In genomic region chr10:24132273-24132672, GRCm38 (mm10) we compare ENCODE assay signal across 8 mouse cellular contexts. TPM values are rescaled to one million over a fixed set of nuclear protein-coding genes. Genes with fewer than 3 reads are reported as not detected.
DNase-seq lines count a peak whose midpoint lies in the region; ATAC-seq and TF ChIP-seq lines count a peak whose summit lies in the region.

No protein-coding gene starts in this region.

- 18% methylated on average over 5 of the region's 5 CpGs for WGBS in heart, embryonic 15.5 days
- 19% methylated on average over 5 of the region's 5 CpGs for WGBS in kidney, embryonic 14.5 days

- H3K4me1 ChIP-seq in heart, embryonic 15.5 days (replicated peaks) = peaks cover 10% of the 10 kb centered on the region
- H3K4me1 ChIP-seq in kidney, embryonic 14.5 days (ENCODE audit: control insufficient read depth, insufficient read depth, low read length) = no peaks in the 10 kb centered on the region

- intact Hi-C loops in left cerebral cortex, adult 2 months (cut with DNase I) = loop anchor here (5.0 kb wide), 1 partner anchor 155 kb away; no protein-coding TSS in a partner anchor

- TF ChIP-seq CTCF in left cerebral cortex, adult 2 months (IDR thresholded peaks at IDR 0.05) = no peak

- no peaks in the 10 kb centered on the region for H3K27me3 ChIP-seq in heart, embryonic 15.5 days
- no peaks in the 10 kb centered on the region for H3K27me3 ChIP-seq in kidney, embryonic 14.5 days (ENCODE audit: control insufficient read depth, insufficient read depth, low read length)

- no peak overlapping the region for H3K4me3 ChIP-seq in heart, embryonic 15.5 days
- H3K4me3 ChIP-seq in kidney, embryonic 14.5 days (ENCODE audit: low read length) = no peak overlapping the region
- H3K4me3 ChIP-seq in left cerebral cortex, adult 2 months = no peak overlapping the region

- H3K4me2 ChIP-seq in heart, embryonic 15.5 days = peak overlapping the region; percentile 22
- no peak overlapping the region for H3K4me2 ChIP-seq in kidney, embryonic 14.5 days (replicated peaks; ENCODE audit: low read depth, low read length)

- H3K27ac ChIP-seq in heart, embryonic 15.5 days = no peak overlapping the region; the same call in 1 of the 2 replicates
- H3K27ac ChIP-seq in kidney, embryonic 14.5 days (ENCODE audit: low read depth, low read length) = no peak overlapping the region
- H3K27ac ChIP-seq in left cerebral cortex, adult 2 months = no peak overlapping the region

- no peak for ATAC-seq in heart, embryonic 15.5 days (replicated peaks; ENCODE audit: insufficient number of reproducible peaks, insufficient read depth, low FRiP score, low read depth)
- ATAC-seq in kidney, embryonic 14.5 days (ENCODE audit: low FRiP score, low TSS enrichment) = peak; percentile 71; the same call in 1 of the 2 replicates

- no peak for DNase-seq in heart, postnatal 4 days
- peak; percentile 24 for DNase-seq in MEL-GATA-1-ER (ENCODE audit: extremely low read depth, low read depth)
- DNase-seq in lung, postnatal 10 days = peak; percentile 44
- DNase-seq in spleen, postnatal 4 days (ENCODE audit: low spot score in 2 of 2) = no peak
- DNase-seq in left cerebral cortex, adult 2 months (ENCODE audit: extremely low spot score in 1 of 2, low spot score in 2 of 2) = no peak
- no peak for DNase-seq in retina, postnatal 1 day

- no peaks in the 10 kb centered on the region for H3K36me3 ChIP-seq in heart, embryonic 15.5 days
- no peaks in the 10 kb centered on the region for H3K36me3 ChIP-seq in kidney, embryonic 14.5 days (ENCODE audit: control insufficient read depth, insufficient read depth, low read length)

- no peak overlapping the region for H3K9ac ChIP-seq in heart, embryonic 15.5 days
- H3K9ac ChIP-seq in kidney, embryonic 14.5 days (ENCODE audit: low read depth, low read length) = no peak overlapping the region

- H3K9me3 ChIP-seq in heart, embryonic 15.5 days (replicated peaks) = no peaks in the 10 kb centered on the region
- H3K9me3 ChIP-seq in kidney, embryonic 14.5 days (ENCODE audit: control insufficient read depth, low read length) = no peaks in the 10 kb centered on the region

RNA-seq across cellular contexts. Expression of gene Stx7, which starts 16.8 kb away (rescaled TPM):
- polyA plus RNA-seq in heart, embryonic 15.5 days (2015; fragmentation: Nextera tagmentation; extraction: Ambion mirVana) = 68.4 and 74.8 TPM in 2 replicates
- total RNA-seq in heart, postnatal 4 days (2021) = 10 to 100 TPM; 46.1 to 54.3 TPM
- polyA plus RNA-seq in kidney, embryonic 14.5 days (2014; fragmentation: Nextera tagmentation; extraction: Ambion mirVana) = 67.8 and 95.5 TPM in 2 replicates
- 100 to 1,000 TPM; 136 to 144 TPM for total RNA-seq in left cerebral cortex, adult 2 months (2021)

RNA-seq across cellular contexts. Expression of gene Taar9, which starts 22.9 kb away (rescaled TPM):
- not detected in 2 replicates for polyA plus RNA-seq in heart, embryonic 15.5 days (2015; fragmentation: Nextera tagmentation; extraction: Ambion mirVana)
- total RNA-seq in heart, postnatal 4 days (2021) = not detected
- not detected in 2 replicates for polyA plus RNA-seq in kidney, embryonic 14.5 days (2014; fragmentation: Nextera tagmentation; extraction: Ambion mirVana)
- total RNA-seq in left cerebral cortex, adult 2 months (2021) = not detected

RNA-seq across cellular contexts. Expression of gene Taar8c, which starts 30.6 kb away (rescaled TPM):
- polyA plus RNA-seq in heart, embryonic 15.5 days (2015; fragmentation: Nextera tagmentation; extraction: Ambion mirVana) = not detected in 2 replicates
- total RNA-seq in heart, postnatal 4 days (2021) = not detected
- not detected in 2 replicates for polyA plus RNA-seq in kidney, embryonic 14.5 days (2014; fragmentation: Nextera tagmentation; extraction: Ambion mirVana)
- not detected for total RNA-seq in left cerebral cortex, adult 2 months (2021)

RNA-seq across cellular contexts. Expression of gene Taar8b, which starts 40.2 kb away (rescaled TPM):
- not detected in 2 replicates for polyA plus RNA-seq in heart, embryonic 15.5 days (2015; fragmentation: Nextera tagmentation; extraction: Ambion mirVana)
- total RNA-seq in heart, postnatal 4 days (2021) = not detected
- not detected in 2 replicates for polyA plus RNA-seq in kidney, embryonic 14.5 days (2014; fragmentation: Nextera tagmentation; extraction: Ambion mirVana)
- total RNA-seq in left cerebral cortex, adult 2 months (2021) = not detected

RNA-seq across cellular contexts. Expression of gene Taar8a, which starts 56.0 kb away (rescaled TPM):
- not detected in 2 replicates for polyA plus RNA-seq in heart, embryonic 15.5 days (2015; fragmentation: Nextera tagmentation; extraction: Ambion mirVana)
- total RNA-seq in heart, postnatal 4 days (2021) = not detected
- not detected in 2 replicates for polyA plus RNA-seq in kidney, embryonic 14.5 days (2014; fragmentation: Nextera tagmentation; extraction: Ambion mirVana)
- not detected for total RNA-seq in left cerebral cortex, adult 2 months (2021)

Comparison
In these comparisons a context has a peak if more than half of its experiments do, and no peak if none do; other contexts are left out.
1. DNase-seq: peak in MEL-GATA-1-ER (single experiment) and lung, postnatal 10 days (single experiment); none in heart, postnatal 4 days (single experiment), spleen, postnatal 4 days (0 of 2), left cerebral cortex, adult 2 months (0 of 2) and retina, postnatal 1 day (single experiment).